Mouse (Mus musculus) spleen, adult 12 weeks (tissue): ENCODE measurements around the gene Fmnl2.

ENCODE experiments used
- DNase-seq: peaks from one replicate; pipeline ENCODE4 v3.0.0; 2022; ENCODE audit warnings: low spot score

Fmnl2 gene

DNA sequence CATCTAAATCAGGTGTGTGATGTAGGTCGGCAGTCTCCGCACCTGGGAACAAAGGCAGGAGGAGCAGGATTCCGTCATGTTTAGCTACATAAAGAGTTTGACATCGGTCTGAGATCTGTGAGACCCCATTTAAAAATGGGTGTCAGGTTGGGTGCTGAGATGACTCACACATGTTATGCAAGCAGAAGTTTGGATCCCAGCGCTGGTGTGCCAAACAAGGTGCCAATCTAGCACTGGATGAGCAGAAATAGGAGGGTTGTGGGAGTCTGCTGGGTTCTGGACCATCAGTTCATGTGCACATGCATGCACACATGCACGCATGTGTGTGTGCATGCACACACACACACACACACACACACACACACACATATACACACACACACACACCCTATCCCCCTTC is 129.4 kb downstream of the Fmnl2 start:
- no peak for DNase-seq

- no peak for DNase-seq
Measured at GRCm38 (mm10) chr2:52987637-52988295, 130.1 kb downstream of the Fmnl2 start.

GRCm38 (mm10) chr2:52989316-52989715 is 131.7 kb downstream of the Fmnl2 start:
- DNase-seq: no peak

DNA sequence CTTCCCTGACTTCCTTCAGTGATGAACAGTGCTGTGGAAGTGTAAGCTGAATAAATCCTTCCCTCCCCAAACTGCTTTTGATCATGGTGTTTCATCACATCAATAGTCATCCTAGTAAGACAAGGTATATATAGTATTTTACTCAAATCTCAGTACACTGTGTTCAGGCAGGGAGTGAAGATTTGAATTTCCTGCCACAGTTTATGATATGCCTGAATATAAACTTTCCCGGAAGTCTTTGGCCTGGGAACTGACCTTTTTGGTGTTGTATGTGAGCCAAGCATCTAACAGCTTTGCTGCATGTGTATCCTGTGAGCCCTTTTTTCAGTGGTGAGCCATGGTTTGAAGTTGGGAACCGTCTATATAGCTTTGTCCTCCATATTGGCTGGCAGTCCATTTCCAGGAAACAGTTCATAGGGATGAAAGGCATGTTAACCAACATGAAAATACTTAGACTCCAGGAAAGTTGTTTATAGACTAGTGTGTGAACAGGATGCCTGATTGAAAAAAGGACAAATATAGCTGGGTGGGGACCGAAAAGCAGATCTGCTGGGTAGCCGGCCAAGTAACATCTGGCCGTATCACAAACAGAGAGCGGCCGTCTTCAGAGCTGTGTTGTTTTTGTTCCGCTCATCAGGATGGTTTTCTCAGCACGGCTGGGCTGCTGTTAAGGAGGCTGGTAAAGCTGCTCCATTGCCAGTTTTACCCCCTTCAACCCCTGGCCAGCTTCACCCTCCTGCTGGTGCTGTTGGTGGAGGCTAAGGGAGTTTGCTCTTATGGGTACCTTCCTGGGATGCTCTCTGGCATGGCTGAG is 133.4 kb downstream of the Fmnl2 start:
- no peak for DNase-seq

- no peak for DNase-seq
Measured at GRCm38 (mm10) chr2:52991688-52992194, 134.1 kb downstream of the Fmnl2 start.

DNA sequence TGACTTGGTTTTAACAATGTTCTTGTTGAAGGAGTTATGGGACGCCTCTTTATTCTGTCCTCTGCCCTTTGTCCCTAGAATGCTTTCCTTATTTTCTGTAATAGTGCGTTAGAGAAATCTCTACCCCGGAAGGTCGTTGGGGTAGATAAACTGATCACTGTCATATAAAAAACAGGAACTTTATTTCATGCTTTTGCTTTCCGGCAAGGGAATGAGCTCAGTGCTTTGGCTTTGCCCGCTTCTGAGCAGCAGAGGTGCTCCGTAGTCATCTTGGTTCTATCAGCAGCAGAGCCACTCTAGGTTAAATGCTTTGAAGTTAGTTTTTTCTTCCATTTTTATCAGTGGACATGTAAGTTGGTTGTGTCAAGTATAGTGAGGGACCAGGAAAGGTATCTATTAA is 135.6 kb downstream of the Fmnl2 start:
- no peak for DNase-seq

- DNase-seq: no peak
Measured at GRCm38 (mm10) chr2:52994526-52994925, 136.9 kb downstream of the Fmnl2 start.

DNA sequence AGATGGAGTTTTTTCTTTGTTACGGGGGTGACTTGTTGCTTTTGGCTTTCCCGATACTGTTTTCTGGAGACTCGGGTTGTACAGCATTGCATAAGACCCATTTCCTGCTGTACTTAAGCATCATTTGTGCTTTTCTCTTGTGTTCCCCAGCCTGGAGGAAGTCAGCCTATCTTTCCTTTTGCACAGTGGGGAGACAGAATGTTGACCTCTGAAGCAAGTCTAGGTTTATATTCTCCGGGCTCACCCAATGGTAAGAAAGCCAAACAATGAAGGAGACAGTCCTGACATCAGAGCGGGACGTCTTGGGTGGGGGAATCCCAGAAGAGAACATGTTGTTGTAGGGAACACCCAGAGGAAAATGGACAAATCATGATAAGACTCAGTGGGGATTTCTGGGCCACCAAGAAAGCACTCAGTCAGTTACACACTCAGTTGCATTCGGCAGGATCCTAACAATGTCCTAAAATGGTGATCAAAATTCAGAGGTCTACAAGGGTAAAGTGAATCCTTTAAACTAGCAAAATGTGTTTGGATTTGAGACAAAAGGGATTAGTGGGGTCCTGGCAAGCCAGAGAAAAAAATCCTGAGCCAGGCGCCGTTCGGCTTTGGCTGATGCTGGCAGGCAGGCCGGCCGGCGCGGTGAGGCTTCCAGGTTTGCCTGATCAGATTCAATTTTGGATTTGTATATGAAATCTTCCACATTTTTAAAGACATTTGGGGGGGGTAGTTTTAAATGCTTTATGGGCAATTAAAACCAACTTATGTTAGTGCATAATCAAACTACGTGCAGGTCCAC is 140.5 kb downstream of the Fmnl2 start:
- DNase-seq: no peak

DNA sequence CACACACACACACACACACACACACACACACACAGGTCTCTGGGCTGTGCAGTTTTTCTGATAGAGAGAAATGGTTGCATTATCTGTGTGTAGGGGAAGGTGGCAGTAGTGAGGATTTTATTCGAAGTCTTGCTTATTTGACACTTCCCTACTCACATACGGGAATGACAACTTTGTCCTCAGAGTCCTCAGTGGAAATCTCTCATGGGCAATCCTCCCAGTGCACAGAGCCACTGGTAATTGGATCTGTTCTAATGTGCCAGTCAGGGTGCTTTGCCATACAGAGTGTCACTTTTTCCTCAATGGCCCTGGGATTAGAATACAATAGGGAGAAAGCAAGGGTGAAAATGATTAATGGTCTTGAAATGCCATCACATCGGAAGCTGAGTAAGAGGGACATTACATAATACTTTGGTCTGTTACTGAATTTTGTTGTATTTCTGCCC is 141.9 kb downstream of the Fmnl2 start:
- DNase-seq: no peak

- no peak for DNase-seq
Measured at GRCm38 (mm10) chr2:53000446-53000845, 142.8 kb downstream of the Fmnl2 start.

DNA sequence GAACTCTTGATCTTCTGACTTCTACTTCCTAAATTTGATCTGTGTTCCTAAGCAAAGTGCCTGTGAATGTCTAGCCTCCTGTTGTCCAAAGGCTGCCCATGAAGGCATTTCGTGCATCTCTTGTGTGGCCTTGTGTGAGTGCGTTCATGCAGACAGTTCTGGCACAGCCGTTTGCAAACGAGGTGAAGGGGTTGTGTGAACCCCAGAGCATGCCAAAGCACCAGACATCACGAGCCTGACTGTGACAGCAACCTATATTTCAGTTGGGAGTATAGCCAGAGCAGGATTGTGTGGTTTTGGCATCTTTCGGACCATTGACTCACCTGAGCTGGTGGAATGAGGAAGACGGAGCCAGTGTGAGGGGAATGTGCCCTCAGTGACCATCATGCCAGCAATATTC is 148.5 kb downstream of the Fmnl2 start:
- DNase-seq: no peak

DNA sequence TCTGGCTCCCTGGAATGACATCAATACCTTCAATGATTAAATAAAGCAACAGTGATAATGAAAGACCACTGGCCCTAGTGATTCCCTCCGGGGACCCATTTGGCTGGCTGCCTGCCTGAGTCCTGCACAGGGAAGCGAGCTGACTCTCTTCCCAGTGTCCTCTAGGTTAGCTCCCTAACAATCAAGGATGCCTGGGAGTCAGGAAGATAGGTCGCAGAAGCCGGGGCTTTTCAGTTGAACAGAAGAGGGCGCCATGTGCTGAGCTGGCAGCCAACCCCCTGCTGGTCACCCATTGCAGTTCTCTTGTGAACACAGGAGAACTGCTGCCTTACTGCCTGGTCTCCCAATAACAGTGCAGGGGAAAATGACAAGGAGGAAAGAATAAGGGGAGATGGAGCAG is 149.5 kb downstream of the Fmnl2 start:
- DNase-seq: no peak

DNA sequence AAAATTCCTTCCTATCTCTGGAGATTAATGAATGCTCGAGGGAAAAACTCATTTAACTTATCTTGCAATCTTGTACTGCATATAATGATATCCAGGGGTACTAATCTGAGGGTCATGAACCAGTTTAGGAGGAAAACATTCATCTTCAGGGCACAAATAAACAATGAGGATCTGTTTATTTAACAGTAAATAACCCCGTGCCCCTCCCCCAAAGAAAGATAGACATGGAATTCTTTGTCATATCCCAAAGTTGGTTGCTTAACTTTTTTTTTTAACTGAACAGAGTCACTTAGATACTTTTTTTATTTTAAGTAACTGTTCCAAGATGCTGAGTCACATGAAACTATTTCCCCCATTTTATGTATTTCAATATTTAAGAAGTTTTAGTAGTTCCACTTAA is 155.4 kb downstream of the Fmnl2 start:
- DNase-seq: no peak

- no peak for DNase-seq
Measured at GRCm38 (mm10) chr2:53014451-53014850, 156.8 kb downstream of the Fmnl2 start.

- DNase-seq: no peak
Measured at GRCm38 (mm10) chr2:53022982-53023381, 165.3 kb downstream of the Fmnl2 start.

GRCm38 (mm10) chr2:53026056-53026769 is 168.6 kb downstream of the Fmnl2 start:
- no peak for DNase-seq

GRCm38 (mm10) chr2:53028868-53029267 is 171.2 kb downstream of the Fmnl2 start:
- DNase-seq: no peak

- no peak for DNase-seq
Measured at GRCm38 (mm10) chr2:53029716-53030431, 172.2 kb downstream of the Fmnl2 start.

DNA sequence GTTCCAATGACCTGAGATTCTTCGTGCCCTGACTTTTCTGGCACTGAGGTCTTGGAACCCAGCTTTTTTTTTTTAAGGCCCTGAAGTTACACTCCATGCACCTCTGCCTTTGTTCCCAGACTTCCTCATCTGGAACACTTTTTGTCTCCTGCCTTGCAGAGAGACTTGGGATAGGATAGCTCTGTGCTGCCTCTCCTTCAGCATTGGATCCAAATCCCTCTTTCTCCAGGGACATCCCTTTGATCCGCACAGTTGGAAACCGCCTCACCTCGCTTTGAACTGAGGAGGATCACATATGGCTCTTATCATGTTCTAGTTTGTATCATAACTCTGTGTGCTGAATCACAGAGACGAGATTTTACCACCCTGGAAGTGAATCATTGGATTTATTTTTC is 172.8 kb downstream of the Fmnl2 start:
- no peak for DNase-seq

DNA sequence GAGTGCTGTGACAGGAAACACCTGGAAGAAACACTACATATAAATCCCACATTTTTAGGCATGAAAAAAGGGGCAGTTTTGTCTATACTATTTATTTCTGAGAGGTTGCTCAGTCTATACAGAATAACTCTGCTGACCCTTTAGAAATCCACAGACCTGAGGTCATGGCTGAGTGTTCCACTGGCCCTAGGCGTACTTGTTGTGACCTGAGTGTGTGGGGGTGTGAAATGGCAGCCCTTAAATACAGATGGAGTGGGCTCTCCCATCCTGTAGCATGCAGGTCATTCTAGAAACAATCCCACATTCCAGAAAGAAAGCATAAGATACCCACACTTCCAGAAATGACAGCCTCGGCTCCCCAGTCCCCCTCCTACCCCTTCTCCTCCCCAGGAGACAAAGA is 180.6 kb downstream of the Fmnl2 start:
- DNase-seq: no peak

DNA sequence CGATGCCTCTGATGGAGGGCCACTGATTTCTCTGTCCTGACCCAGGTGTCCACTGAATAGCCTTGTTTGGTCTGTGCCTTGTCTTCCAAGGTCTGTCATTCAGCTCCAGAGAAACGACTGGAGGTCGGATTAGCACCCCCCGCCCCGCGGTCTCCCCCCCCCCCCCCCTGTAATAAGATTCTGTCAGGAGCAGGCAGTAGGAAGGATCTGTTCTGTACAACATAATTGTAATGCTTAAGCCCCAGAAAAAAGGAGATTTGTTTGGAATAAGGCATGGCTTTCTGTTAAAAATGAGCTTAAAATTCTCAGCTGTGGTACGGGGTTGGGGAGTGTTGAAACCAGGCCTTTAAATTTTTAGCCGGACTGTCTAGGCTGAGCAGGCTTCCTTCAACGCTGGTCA is 181.1 kb downstream of the Fmnl2 start:
- DNase-seq: no peak
